Mouse (Mus musculus): ENCODE measurements around the gene Fchsd2.

GRCm38 (mm10) chr7:101236712-101237473 is 144.2 kb downstream of the Fchsd2 start:
- no peak for TF ChIP-seq FLI1 (IDR thresholded peaks at IDR 0.05; ENCODE audit: low read length)
- TF ChIP-seq GATA1 (IDR thresholded peaks at IDR 0.05; ENCODE audit: borderline replicate concordance, low read length): no peak
